Mouse (Mus musculus) heart, adult 2 months (tissue): Measurements from ENCODE around the gene Macrod2.

Experiments used
- CTCF ChIP-seq: fragments of 200-600 bp; IDR thresholded peaks from 2 replicates; pipeline ENCODE4 v1.8.1; 2022; ENCODE audit warnings: antibody characterized with exemption, mild to moderate bottlenecking, moderate library complexity
- EP300 ChIP-seq: fragments of 200-500 bp; IDR thresholded peaks from 2 replicates; pipeline ENCODE4 v1.6.1; 2011; ENCODE audit warnings: low read depth, low read length, control low read depth; ENCODE audit not compliant: insufficient read depth

GRCm38 (mm10) chr2:140934483-140934882 lies 539.4 kb downstream of the Macrod2 start:
- TF ChIP-seq CTCF (no peak), EP300 (no peak)
